Comparison of ENCODE assay signal across 8 mouse cellular contexts in the genomic region with DNA sequence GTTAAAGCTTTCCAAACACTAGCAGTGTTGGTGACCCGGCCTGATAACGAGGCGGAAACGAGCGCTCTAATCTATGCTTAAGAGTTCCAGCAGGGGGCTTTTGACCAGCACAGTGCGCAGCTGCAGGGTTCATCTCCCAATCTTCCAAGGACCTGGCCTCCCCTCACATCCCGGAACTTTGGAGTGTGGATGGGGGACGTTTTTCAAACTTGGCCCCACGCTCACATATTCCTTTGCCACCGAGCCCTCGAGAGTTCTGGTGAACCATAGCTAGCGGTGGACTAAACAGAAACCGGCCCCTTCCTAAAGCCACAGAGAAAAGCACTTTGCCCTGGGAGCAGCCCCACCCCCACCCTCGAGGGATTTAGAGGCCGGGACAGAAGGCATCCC. TPM values are rescaled to one million over a fixed set of nuclear protein-coding genes. Genes with fewer than 3 reads are reported as not detected.
DNase-seq lines count a peak whose midpoint lies in the region; ATAC-seq and TF ChIP-seq lines count a peak whose summit lies in the region.

No protein-coding gene starts in this region.

- no peaks in the 10 kb centered on the region for H3K9me3 ChIP-seq in forebrain, embryonic 16.5 days (ENCODE audit: control insufficient read depth, low read length)
- no peaks in the 10 kb centered on the region for H3K9me3 ChIP-seq in hindbrain, embryonic 15.5 days
- no peaks in the 10 kb centered on the region for H3K9me3 ChIP-seq in liver, embryonic 14.5 days (ENCODE audit: control insufficient read depth, low read length)

- peak; percentile 34 for DNase-seq in T-cell, adult 2 months (ENCODE audit: low spot score)
- DNase-seq in liver, embryonic 14.5 days (ENCODE audit: low read depth in 3 of 3, low spot score in 3 of 3), result peak in 1 of 3 experiments; percentile 30
- DNase-seq in naive thymus-derived CD4-positive, alpha-beta T cell, adult 2 months (ENCODE audit: low read depth), result peak; percentile 71
- DNase-seq in right cerebral cortex, adult 18-20 months, result no peak
- no peak for DNase-seq in right cerebral cortex, adult 2 months (ENCODE audit: low spot score in 2 of 2)

- H3K4me2 ChIP-seq in forebrain, embryonic 16.5 days (ENCODE audit: low read length), result peak overlapping the region; percentile 52
- peak overlapping the region; percentile 84 for H3K4me2 ChIP-seq in hindbrain, embryonic 15.5 days
- peak overlapping the region; percentile 89 for H3K4me2 ChIP-seq in liver, embryonic 14.5 days (ENCODE audit: low read depth)

- H3K27me3 ChIP-seq in forebrain, embryonic 16.5 days (replicated peaks; ENCODE audit: control insufficient read depth, insufficient read depth, low read length), result peaks cover 46% of the 10 kb centered on the region
- peaks cover 65% of the 10 kb centered on the region for H3K27me3 ChIP-seq in hindbrain, embryonic 15.5 days
- H3K27me3 ChIP-seq in liver, embryonic 14.5 days (ENCODE audit: control insufficient read depth, insufficient read depth, low read length), result peaks cover 15% of the 10 kb centered on the region

- H3K36me3 ChIP-seq in forebrain, embryonic 16.5 days (ENCODE audit: control insufficient read depth, insufficient read depth), result no peaks in the 10 kb centered on the region
- no peaks in the 10 kb centered on the region for H3K36me3 ChIP-seq in hindbrain, embryonic 15.5 days
- no peaks in the 10 kb centered on the region for H3K36me3 ChIP-seq in liver, embryonic 14.5 days (replicated peaks; ENCODE audit: control insufficient read depth, insufficient read depth, low read depth)

- ATAC-seq in CD4-positive, CD25-positive, alpha-beta regulatory T cell, adult 4 months, result peak; percentile 73
- peak; percentile 71; the same call in 1 of the 2 replicates for ATAC-seq in forebrain, embryonic 16.5 days
- ATAC-seq in hindbrain, embryonic 15.5 days (ENCODE audit: low FRiP score, low read depth), result peak; percentile 43; the same call in 1 of the 2 replicates
- peak; percentile 76 for ATAC-seq in liver, embryonic 14.5 days (ENCODE audit: insufficient read depth)

- TF ChIP-seq CTCF in liver, embryonic 14.5 days (IDR thresholded peaks at IDR 0.05; ENCODE audit: low read depth), result peak; percentile 61

- peak overlapping the region; percentile 29 for H3K4me3 ChIP-seq in forebrain, embryonic 16.5 days (replicated peaks; ENCODE audit: low read length)
- peak overlapping the region; percentile 42 for H3K4me3 ChIP-seq in hindbrain, embryonic 15.5 days
- peak overlapping the region; percentile 63 to 89 for H3K4me3 ChIP-seq in liver, embryonic 14.5 days (ENCODE audit: insufficient read depth in 1 of 2, low read depth in 2 of 2, low read length in 2 of 2)

- peaks cover 16% of the 10 kb centered on the region for H3K4me1 ChIP-seq in forebrain, embryonic 16.5 days (replicated peaks; ENCODE audit: control insufficient read depth, insufficient read depth, low read length)
- H3K4me1 ChIP-seq in hindbrain, embryonic 15.5 days (replicated peaks), result peaks cover 16% of the 10 kb centered on the region
- H3K4me1 ChIP-seq in liver, embryonic 14.5 days (replicated peaks; ENCODE audit: control insufficient read depth in 2 of 2, insufficient read depth in 2 of 2, low read length in 1 of 2), result peaks cover 0 to 6% of the 10 kb centered on the region in 2 experiments; a peak in 3 of 4 replicates

- no peak for TF ChIP-seq EP300 in liver, embryonic 14.5 days (IDR thresholded peaks at IDR 0.05; ENCODE audit: low read depth)

- no peak overlapping the region for H3K27ac ChIP-seq in forebrain, embryonic 16.5 days (ENCODE audit: low read length)
- H3K27ac ChIP-seq in hindbrain, embryonic 15.5 days (replicated peaks), result no peak overlapping the region
- no peak overlapping the region for H3K27ac ChIP-seq in liver, embryonic 14.5 days

- H3K9ac ChIP-seq in forebrain, embryonic 16.5 days (replicated peaks; ENCODE audit: low read depth, low read length), result no peak overlapping the region
- peak overlapping the region; percentile 42 for H3K9ac ChIP-seq in hindbrain, embryonic 15.5 days
- peak overlapping the region; percentile 58 for H3K9ac ChIP-seq in liver, embryonic 14.5 days (replicated peaks)

- 1% methylated on average over 15 of the region's 15 CpGs for WGBS in forebrain, embryonic 16.5 days
- under 1% methylated on average over 15 of the region's 15 CpGs for WGBS in hindbrain, embryonic 15.5 days
- under 1% methylated on average over 15 of the region's 15 CpGs for WGBS in liver, embryonic 14.5 days (ENCODE audit: insufficient replicate concordance)

RNA-seq across cellular contexts. Expression of gene Utf1, which starts 6.3 kb away (rescaled TPM):
- polyA plus RNA-seq in CD4-positive, CD25-positive, alpha-beta regulatory T cell, adult 4 months (2017; shearing (Covaris generic)), result 1 to 10 TPM; 3.7 to 6.1 TPM
- polyA plus RNA-seq in forebrain, embryonic 16.5 days (2015; fragmentation: Nextera tagmentation; extraction: Ambion mirVana), result not detected in 2 replicates
- polyA plus RNA-seq in hindbrain, embryonic 15.5 days (2015; fragmentation: Nextera tagmentation; extraction: Ambion mirVana), result not detected in 2 replicates
- polyA plus RNA-seq in liver, embryonic 14.5 days (2012; rRNA removed), result not detected in 2 replicates
- not detected in 2 replicates for polyA plus RNA-seq in liver, embryonic 14.5 days (2014; fragmentation: Nextera tagmentation; extraction: Ambion mirVana)

RNA-seq across cellular contexts. Expression of gene 6430531B16Rik, which starts 28.7 kb away (rescaled TPM):
- 1 to 10 TPM in 1 of 2 experiments, under 1 TPM in 1; 0.46 to 1.6 TPM for polyA plus RNA-seq in CD4-positive, CD25-positive, alpha-beta regulatory T cell, adult 4 months (2017; shearing (Covaris generic))
- 0.62 and 0.87 TPM in 2 replicates for polyA plus RNA-seq in forebrain, embryonic 16.5 days (2015; fragmentation: Nextera tagmentation; extraction: Ambion mirVana)
- polyA plus RNA-seq in hindbrain, embryonic 15.5 days (2015; fragmentation: Nextera tagmentation; extraction: Ambion mirVana), result 0.68 and 0.97 TPM in 2 replicates
- 0.04 TPM in 1 of 2 replicates, not detected in the other for polyA plus RNA-seq in liver, embryonic 14.5 days (2012; rRNA removed)
- not detected in 2 replicates for polyA plus RNA-seq in liver, embryonic 14.5 days (2014; fragmentation: Nextera tagmentation; extraction: Ambion mirVana)

RNA-seq across cellular contexts. Expression of gene Adam8, which starts 42.5 kb away (rescaled TPM):
- 10 to 100 TPM; 14.0 to 17.8 TPM for polyA plus RNA-seq in CD4-positive, CD25-positive, alpha-beta regulatory T cell, adult 4 months (2017; shearing (Covaris generic))
- polyA plus RNA-seq in forebrain, embryonic 16.5 days (2015; fragmentation: Nextera tagmentation; extraction: Ambion mirVana), result 3.3 and 4.7 TPM in 2 replicates
- 2.9 and 3.6 TPM in 2 replicates for polyA plus RNA-seq in hindbrain, embryonic 15.5 days (2015; fragmentation: Nextera tagmentation; extraction: Ambion mirVana)
- polyA plus RNA-seq in liver, embryonic 14.5 days (2012; rRNA removed), result 0.83 and 0.98 TPM in 2 replicates
- 0.34 and 0.46 TPM in 2 replicates for polyA plus RNA-seq in liver, embryonic 14.5 days (2014; fragmentation: Nextera tagmentation; extraction: Ambion mirVana)

RNA-seq across cellular contexts. Expression of gene Kndc1, which starts 55.4 kb away (rescaled TPM):
- polyA plus RNA-seq in CD4-positive, CD25-positive, alpha-beta regulatory T cell, adult 4 months (2017; shearing (Covaris generic)), result under 1 TPM; 0.44 to 0.58 TPM
- 4.0 and 7.7 TPM in 2 replicates for polyA plus RNA-seq in forebrain, embryonic 16.5 days (2015; fragmentation: Nextera tagmentation; extraction: Ambion mirVana)
- 14.6 and 18.1 TPM in 2 replicates for polyA plus RNA-seq in hindbrain, embryonic 15.5 days (2015; fragmentation: Nextera tagmentation; extraction: Ambion mirVana)
- polyA plus RNA-seq in liver, embryonic 14.5 days (2012; rRNA removed), result 0.01 and 0.04 TPM in 2 replicates
- polyA plus RNA-seq in liver, embryonic 14.5 days (2014; fragmentation: Nextera tagmentation; extraction: Ambion mirVana), result not detected in 2 replicates

Comparison
In these comparisons a context has a peak if more than half of its experiments do, and no peak if none do; other contexts are left out.
1. DNase-seq: peak in T-cell, adult 2 months (single experiment) and naive thymus-derived CD4-positive, alpha-beta T cell, adult 2 months (single experiment); none in right cerebral cortex, adult 18-20 months (single experiment) and right cerebral cortex, adult 2 months (0 of 2).
2. Peak in every context shown above with its lines, with median percentiles within 50 percentile points of each other: ATAC-seq, H3K4me2 ChIP-seq and H3K4me3 ChIP-seq.